In the genomic region with DNA sequence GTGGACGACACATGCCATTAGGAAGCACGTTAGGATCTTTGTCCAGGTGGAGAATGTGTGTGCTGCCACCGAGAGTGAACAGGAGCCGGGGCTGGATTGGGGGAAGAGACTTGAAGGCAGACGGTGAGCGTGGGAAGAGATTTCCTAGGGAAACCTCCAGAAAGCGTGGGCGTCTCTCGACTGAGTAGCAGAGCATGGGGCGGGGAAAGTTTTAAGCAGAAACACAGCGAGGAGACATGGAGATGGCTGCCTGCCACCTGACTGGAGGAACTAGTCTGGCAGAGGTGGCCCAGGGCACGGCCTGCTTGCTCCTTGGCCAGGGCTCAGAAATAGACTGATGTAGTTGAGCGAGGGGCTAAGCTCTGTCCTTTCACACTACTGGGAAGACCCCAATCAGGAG, we compare ENCODE assay signal across 9 mouse cellular contexts.
DNase-seq lines count a peak whose midpoint lies in the region; ATAC-seq and TF ChIP-seq lines count a peak whose summit lies in the region.
"Had no signal": no experiment of that assay in that cellular context is flagged by ENCODE, and none has a peak within 500 bp of the region (broad histone marks: within the 10 kb centered on the region; RNA-seq: fewer than 3 reads in every experiment).

No protein-coding gene starts in this region.

- H3K9ac ChIP-seq in forebrain, postnatal 0 days, result no peak overlapping the region
- no peak overlapping the region for H3K9ac ChIP-seq in forebrain, embryonic 14.5 days (ENCODE audit: low read length)
- H3K9ac ChIP-seq in embryonic facial prominence, embryonic 15.5 days, result no peak overlapping the region

- H3K36me3 ChIP-seq in forebrain, postnatal 0 days (ENCODE audit: insufficient read depth), result no peaks in the 10 kb centered on the region
- H3K36me3 ChIP-seq in forebrain, embryonic 14.5 days (ENCODE audit: control insufficient read depth, insufficient read depth, low read length), result 0 out of 2 replicates have a peak, but pooled peaks cover 3% of the 10 kb centered on the region
- peaks cover 26% of the 10 kb centered on the region for H3K36me3 ChIP-seq in embryonic facial prominence, embryonic 15.5 days

- H3K4me2 ChIP-seq in forebrain, postnatal 0 days (ENCODE audit: low read depth), result no peak overlapping the region
- no peak overlapping the region for H3K4me2 ChIP-seq in forebrain, embryonic 14.5 days (ENCODE audit: low read length)
- H3K4me2 ChIP-seq in embryonic facial prominence, embryonic 15.5 days (replicated peaks), result no peak overlapping the region

- H3K4me1 ChIP-seq in forebrain, postnatal 0 days (ENCODE audit: insufficient read depth), result peaks cover 8% of the 10 kb centered on the region
- H3K4me1 ChIP-seq in forebrain, embryonic 14.5 days (ENCODE audit: control insufficient read depth, insufficient read depth, low read length), result no peaks in the 10 kb centered on the region; the same call in 1 of the 2 replicates
- H3K4me1 ChIP-seq in embryonic facial prominence, embryonic 15.5 days, result peaks cover 22% of the 10 kb centered on the region

- H3K27ac ChIP-seq in forebrain, postnatal 0 days (ENCODE audit: low read depth, low read length), result no peak overlapping the region
- H3K27ac ChIP-seq in forebrain, embryonic 14.5 days (ENCODE audit: low read depth, low read length), result no peak overlapping the region
- H3K27ac ChIP-seq in embryonic facial prominence, embryonic 15.5 days (replicated peaks), result peak overlapping the region; percentile 17; the same call in 1 of the 2 replicates
- H3K27ac ChIP-seq: macrophage had no signal

- peak; percentile 47 for DNase-seq in forebrain, postnatal 0 days
- no peak for DNase-seq in forebrain, embryonic 14.5 days (ENCODE audit: low spot score)
- DNase-seq in layer of hippocampus, adult 18-20 months (ENCODE audit: low spot score in 2 of 2), result peak; percentile 75 to 91
- DNase-seq in lung, postnatal 14 days, result peak; percentile 60
- DNase-seq in embryo, embryonic 10 days (ENCODE audit: low spot score), result no peak
- no peak for DNase-seq in thymus, postnatal 36 days

- H3K4me3 ChIP-seq in forebrain, postnatal 0 days (ENCODE audit: low read depth, low read length), result no peak overlapping the region
- H3K4me3 ChIP-seq in forebrain, embryonic 14.5 days (ENCODE audit: low read depth, low read length), result no peak overlapping the region
- H3K4me3 ChIP-seq in embryonic facial prominence, embryonic 15.5 days (replicated peaks), result no peak overlapping the region

- H3K27me3 ChIP-seq in forebrain, postnatal 0 days (ENCODE audit: insufficient read depth, low read length), result no peaks in the 10 kb centered on the region
- H3K27me3 ChIP-seq in forebrain, embryonic 14.5 days (replicated peaks; ENCODE audit: control insufficient read depth, insufficient read depth, low read length), result no peaks in the 10 kb centered on the region
- no peaks in the 10 kb centered on the region for H3K27me3 ChIP-seq in embryonic facial prominence, embryonic 15.5 days

- ATAC-seq in forebrain, postnatal 0 days, result no peak
- ATAC-seq in forebrain, embryonic 14.5 days, result no peak
- 0 out of 2 replicates have a peak, but pooled peaks have one; percentile 30 for ATAC-seq in embryonic facial prominence, embryonic 15.5 days (ENCODE audit: insufficient number of reproducible peaks, low FRiP score, low TSS enrichment, low read depth)
- no peak for ATAC-seq in megakaryocyte progenitor cell, adult 5-6 weeks (replicated peaks; ENCODE audit: poor library complexity)

- 65% methylated on average over 13 of the region's 13 CpGs for WGBS in forebrain, postnatal 0 days
- 85% methylated on average over 13 of the region's 13 CpGs for WGBS in forebrain, embryonic 14.5 days
- 45% methylated on average over 13 of the region's 13 CpGs for WGBS in embryonic facial prominence, embryonic 15.5 days

- TF ChIP-seq CTCF in forebrain, postnatal 0 days (IDR thresholded peaks at IDR 0.05; ENCODE audit: low read depth), result no peak

- no peaks in the 10 kb centered on the region for H3K9me3 ChIP-seq in forebrain, postnatal 0 days (ENCODE audit: low read length)
- no peaks in the 10 kb centered on the region for H3K9me3 ChIP-seq in forebrain, embryonic 14.5 days (replicated peaks; ENCODE audit: control insufficient read depth, low read length)
- H3K9me3 ChIP-seq in embryonic facial prominence, embryonic 15.5 days (replicated peaks), result no peaks in the 10 kb centered on the region

Comparison
In these comparisons a context has a peak if more than half of its experiments do, and no peak if none do; other contexts are left out.
1. DNase-seq: peak in forebrain, postnatal 0 days (single experiment), layer of hippocampus, adult 18-20 months (2 of 2) and lung, postnatal 14 days (single experiment); none in forebrain, embryonic 14.5 days (single experiment), embryo, embryonic 10 days (single experiment) and thymus, postnatal 36 days (0 of 2).